Mouse (Mus musculus) erythroblast, embryonic 14.5 days (primary cell): ENCODE results near the gene Gng4.

ENCODE experiments used
- GATA1 ChIP-seq: IDR thresholded peaks from 2 replicates; pipeline ENCODE4 v1.6.1; 2012; ENCODE audit warnings: low read length, inconsistent platforms, mixed read lengths
- TAL1 ChIP-seq: IDR thresholded peaks from 3 replicates; pipeline ENCODE4 v1.6.1; 2012; ENCODE audit warnings: low read length, inconsistent platforms, mixed read lengths

- TF ChIP-seq TAL1 (no peak), GATA1 (no peak)
Observed at GRCm38 (mm10) chr13:13795166-13795832, 11.4 kb downstream of the Gng4 start.
